Mouse (Mus musculus): ENCODE measurements around the gene Hist1h4c.
A peak's percentile ranks its signal among the peaks of the same experiment; 100 is the strongest.
"Not testable (repeated sequence)": the region's sequence is repeated elsewhere in the genome, so short reads cannot be mapped to it uniquely, and the experiment has no call there.

The Hist1h4c gene

GRCm38 (mm10) chr13:23729706-23730105 lies 31.5 kb upstream of the Hist1h4c start:
- DNase-seq (ENCODE audit: extremely low spot score, low read depth, low spot score), result no peak

DNA sequence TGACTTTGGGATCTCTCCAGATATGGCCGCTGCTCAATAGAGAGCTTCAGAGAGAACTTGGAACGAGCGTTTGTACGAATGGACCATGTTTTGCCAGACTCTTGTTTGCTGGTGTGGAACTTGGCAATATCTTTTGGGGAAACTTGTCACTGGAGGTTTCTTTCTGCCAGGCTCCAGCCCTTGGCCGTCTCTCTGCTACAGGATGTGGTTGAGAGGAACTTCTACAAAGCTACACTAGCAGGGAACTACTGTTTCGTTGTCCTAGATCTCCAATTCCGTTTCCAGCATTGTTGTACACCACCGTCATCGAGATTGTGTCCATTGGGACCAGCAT lies 30.9 kb upstream of the Hist1h4c start:
- DNase-seq (ENCODE audit: extremely low spot score, low read depth, low spot score), result no peak

DNA sequence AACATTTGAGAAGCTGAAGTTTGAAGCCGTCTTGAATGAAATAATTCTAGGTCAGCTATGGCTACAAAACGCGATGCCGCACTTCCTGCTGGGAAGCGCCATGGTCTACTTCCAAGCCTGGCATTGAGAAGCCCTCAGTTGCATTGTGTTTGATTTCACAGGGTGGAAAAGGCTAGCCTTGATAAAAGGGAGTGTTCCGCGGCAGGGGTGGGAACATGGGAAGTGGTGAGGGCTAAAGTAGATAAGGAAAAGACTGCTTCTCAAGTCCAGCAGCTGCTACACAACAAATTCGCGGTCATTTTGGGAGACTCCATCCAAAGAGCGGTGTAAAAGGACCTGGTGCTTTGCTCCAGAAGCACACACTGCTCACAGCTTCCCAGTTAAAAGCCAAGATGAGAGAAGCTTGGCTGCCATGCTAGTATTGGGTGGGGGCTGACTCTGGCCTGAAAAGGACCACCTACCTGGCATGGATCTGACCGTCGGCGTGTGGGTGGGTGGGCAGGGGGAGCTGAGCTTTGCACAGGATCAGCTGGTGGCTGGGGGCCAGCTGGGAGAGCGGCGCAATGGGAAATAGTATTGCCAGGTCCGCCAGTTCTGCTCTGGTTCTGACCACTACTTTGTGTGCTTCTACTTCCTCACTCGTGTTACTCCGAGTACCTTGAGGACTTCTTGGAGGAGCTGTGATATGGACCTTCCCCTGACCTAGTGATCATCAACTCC lies 30.4 kb upstream of the Hist1h4c start:
- no peak for DNase-seq (ENCODE audit: extremely low spot score, low read depth, low spot score)

- no peak for DNase-seq (ENCODE audit: extremely low spot score, low read depth, low spot score)
Observed at GRCm38 (mm10) chr13:23725213-23725612, 27.0 kb upstream of the Hist1h4c start.

- DNase-seq (ENCODE audit: extremely low spot score, low read depth, low spot score), result no peak
Observed at GRCm38 (mm10) chr13:23724239-23724638, 26.0 kb upstream of the Hist1h4c start.

DNA sequence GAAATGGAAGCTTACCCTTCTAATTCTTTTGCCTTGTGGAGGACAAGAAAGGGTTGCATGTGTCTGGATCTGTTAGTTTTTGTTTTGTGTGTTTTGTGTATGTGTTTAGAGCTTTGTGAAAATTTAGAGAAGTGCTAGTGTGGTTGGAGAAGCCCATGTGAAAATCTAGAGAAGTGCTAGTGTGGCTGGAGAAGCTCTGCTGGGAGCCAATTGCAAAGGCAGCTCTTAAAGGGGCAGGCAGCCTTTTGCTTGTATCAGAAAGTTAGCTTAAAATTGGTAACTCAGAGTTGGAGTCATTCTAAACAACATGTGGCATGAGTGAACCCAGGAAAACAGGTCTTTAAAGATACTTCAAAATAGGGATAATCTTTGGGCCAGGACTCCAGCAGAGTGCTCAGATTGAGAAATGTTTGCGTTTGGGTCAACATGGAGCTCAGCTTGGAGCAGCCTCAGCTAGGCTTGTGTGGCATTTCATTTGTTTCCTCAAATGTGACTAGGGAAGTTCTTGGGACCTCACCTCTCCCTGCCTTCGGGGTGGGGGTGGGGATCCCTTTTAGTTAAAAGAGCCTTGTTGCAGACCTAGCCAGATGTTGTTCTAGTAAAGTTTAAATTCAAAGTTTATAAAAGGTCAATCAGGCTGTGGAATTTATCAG lies 19.5 kb upstream of the Hist1h4c start:
- DNase-seq (ENCODE audit: extremely low spot score, low read depth, low spot score), result not testable (repeated sequence)

DNA sequence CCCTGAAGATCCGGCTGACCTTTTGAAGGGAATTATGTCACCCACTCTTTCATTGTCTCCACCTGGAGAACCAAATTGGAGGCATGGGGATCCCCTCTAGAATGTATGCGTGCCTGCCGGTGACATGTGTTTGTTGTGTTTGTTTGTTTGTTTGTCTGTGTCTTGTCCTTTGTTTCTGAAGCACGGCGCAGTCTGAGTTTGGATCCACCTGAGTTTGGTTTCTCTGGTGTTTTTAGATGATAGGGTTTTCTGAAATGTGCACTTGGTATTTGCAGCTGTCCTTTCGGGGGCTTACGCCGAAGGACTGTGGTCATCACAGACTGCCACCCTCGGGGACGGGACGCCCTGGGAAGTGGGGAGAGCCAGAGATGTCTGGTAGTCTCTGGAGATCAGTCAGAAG lies 18.9 kb upstream of the Hist1h4c start:
- no peak for DNase-seq (ENCODE audit: extremely low spot score, low read depth, low spot score)

DNA sequence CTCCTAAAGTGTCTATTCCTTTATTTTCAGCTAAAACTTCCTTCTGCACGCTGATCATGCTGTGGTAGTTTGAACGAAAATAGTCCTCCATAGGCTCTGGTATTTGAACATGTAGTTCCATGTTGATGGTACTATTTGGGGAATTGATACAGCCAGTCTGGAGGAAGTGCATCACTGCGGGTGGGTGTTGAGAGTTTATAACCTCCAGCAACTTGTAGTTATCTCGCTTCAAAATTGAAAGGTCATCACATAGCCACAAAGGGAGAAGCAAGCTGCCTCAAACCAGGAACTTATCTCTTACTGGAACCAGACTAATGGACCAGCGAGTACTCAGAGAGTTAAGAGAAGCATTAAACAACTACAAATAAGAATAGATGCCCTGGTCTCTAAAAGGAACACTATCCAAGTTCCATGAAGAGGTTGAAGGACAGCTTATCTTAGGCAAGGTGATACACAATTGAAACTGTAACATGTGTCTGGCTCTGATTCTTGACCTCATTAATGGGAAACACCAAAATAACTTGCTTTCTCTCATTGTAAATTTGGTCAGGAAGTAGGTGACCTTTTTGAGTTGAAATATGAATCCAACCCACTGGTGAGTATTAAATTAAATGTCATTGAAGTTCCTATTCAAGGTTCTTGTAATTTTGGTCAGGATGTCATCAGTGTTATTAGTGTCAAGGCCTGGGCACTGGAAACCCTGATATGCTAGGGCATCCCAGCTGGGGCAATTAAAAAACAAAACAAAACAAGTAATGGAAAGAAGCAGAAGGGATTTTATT lies 18.2 kb upstream of the Hist1h4c start:
- no peak for DNase-seq (ENCODE audit: extremely low spot score, low read depth, low spot score)

GRCm38 (mm10) chr13:23710374-23711089 lies 12.3 kb upstream of the Hist1h4c start, which contains the start of gene Hfe:
Gene Hfe, minus strand, starts transcription at chr13:23710854.
- no peak for DNase-seq (ENCODE audit: extremely low spot score, low read depth, low spot score)

DNA sequence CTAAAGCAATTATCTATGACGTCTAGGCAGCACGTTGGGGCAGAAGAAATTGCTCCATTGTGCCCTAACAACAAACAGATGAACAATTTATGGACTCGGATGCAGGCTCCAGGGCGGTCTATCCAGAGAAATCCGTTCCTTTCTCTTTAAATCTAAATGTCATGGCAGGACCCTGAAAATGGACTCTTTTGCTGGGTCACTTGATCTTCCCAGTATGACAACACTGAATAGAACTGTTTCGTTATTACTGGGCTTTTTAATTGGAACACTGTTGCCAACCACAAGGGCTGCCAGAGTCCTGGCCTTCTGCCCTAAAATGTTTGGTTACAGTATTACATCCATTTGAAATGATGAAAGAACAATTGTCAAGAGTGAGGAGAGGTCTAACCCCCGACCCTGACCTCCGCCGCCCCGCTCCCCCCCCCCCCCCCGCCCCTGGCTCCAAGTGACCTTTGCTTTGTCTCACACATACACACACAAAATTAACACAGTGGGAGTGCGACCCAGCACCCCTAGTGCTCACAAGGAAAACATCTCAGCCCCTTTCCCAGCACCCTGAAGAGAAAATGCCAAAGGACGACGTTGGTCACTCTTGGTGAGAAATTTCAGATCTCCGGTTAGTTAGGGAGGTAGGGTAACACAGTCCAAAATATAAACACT lies 11.6 kb upstream of the Hist1h4c start:
- no peak for DNase-seq (ENCODE audit: extremely low spot score, low read depth, low spot score)

GRCm38 (mm10) chr13:23708654-23709053 lies 10.4 kb upstream of the Hist1h4c start:
- no peak for DNase-seq (ENCODE audit: extremely low spot score, low read depth, low spot score)

DNA sequence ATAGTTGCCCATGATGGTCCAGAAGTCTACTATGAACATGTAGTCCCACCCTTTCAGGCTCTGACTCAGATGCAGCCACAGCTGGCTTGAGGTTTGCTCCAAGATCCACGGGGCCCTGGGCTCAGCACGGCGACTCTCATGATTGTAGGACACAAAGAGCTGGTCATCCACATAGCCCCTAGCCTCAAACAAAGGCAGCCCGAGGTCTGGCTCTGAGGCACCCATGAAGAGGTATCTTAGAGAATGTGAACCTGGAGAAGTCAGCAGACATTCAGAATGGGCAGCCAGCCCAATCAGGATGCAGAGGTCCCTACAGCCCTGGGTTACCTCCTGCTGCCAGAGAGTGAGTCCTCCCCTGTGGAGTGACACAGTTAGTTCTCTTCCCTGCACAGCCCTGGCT lies 9.8 kb upstream of the Hist1h4c start:
- DNase-seq (ENCODE audit: extremely low spot score, low read depth, low spot score), result no peak

GRCm38 (mm10) chr13:23706771-23707170 lies 8.5 kb upstream of the Hist1h4c start:
- no peak for DNase-seq (ENCODE audit: extremely low spot score, low read depth, low spot score)

DNA sequence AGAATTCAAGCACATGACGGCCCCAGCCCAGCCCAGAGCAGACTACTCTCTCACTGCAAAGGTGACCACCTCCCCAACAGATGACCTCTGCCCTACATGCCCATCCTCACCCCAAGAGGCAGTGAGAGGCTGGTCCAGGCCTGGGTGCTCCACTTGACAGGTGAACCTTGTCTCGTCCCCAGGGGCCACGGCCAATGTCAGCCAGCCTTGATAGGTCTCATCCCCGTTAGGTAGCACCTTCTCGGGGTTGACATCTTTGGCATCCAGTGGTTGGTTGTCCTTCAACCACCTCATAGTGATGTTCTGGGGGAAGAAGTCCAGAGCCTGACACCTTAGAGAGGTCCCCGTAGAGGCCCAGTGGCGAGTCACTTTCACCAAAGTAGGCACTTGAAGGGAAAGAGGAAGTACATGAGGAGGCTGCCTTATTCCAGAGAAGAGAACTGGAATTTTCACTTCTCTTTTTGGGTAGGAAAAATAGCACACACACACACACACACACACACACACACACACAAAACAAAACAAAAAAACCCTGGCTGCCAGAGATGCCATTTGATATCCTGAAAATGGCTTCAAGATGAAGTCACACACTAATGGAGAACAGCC lies 7.6 kb upstream of the Hist1h4c start:
- DNase-seq (ENCODE audit: extremely low spot score, low read depth, low spot score), result no peak

GRCm38 (mm10) chr13:23702801-23703200 lies 4.5 kb upstream of the Hist1h4c start:
- not testable (repeated sequence) for DNase-seq (ENCODE audit: extremely low spot score, low read depth, low spot score)

GRCm38 (mm10) chr13:23702220-23702619 lies 4.0 kb upstream of the Hist1h4c start:
- no peak for DNase-seq (ENCODE audit: extremely low spot score, low read depth, low spot score)

- DNase-seq (ENCODE audit: extremely low spot score, low read depth, low spot score), result peak; percentile 83
Observed at GRCm38 (mm10) chr13:23700786-23701520, 2.7 kb upstream of the Hist1h4c start.

DNA sequence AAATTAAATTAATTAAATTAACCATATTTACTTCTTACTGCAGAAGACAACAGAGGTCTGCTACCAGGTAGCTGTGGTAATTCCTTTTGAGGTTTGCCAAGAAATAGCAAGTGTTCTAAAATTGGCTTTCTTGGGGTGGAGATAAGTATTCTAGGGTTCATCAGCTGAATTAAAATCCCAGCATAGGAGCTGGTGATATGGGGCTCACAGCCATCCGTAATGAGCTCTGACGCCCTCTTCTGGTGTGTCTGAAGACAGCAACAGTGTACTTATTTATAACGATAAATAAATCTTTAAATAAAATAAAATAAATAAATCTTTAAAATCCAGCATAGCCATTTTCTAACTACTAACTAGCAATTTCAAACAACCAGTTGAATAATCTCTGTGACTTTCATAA lies 1.5 kb upstream of the Hist1h4c start:
- DNase-seq (ENCODE audit: extremely low spot score, low read depth, low spot score), result no peak

- DNase-seq (ENCODE audit: extremely low spot score, low read depth, low spot score), result no peak
Observed at GRCm38 (mm10) chr13:23698996-23699395, 742 bp upstream of the Hist1h4c start.

Measured in hindlimb bud, embryonic 11.5 days (tissue).